Mouse (Mus musculus) liver (tissue): ENCODE data around the gene Dkkl1.

Source experiments
- DNase-seq: peaks from one replicate; pipeline ENCODE4 v3.0.0-alpha.2; 2020; ENCODE audit warnings: mixed read lengths

Gene Dkkl1

GRCm38 (mm10) chr7:45229046-45229445, 17.1 kb upstream of the Dkkl1 start:
- DNase-seq = no peak

- no peak for DNase-seq
These were observed 16.6 kb upstream of the Dkkl1 start for GRCm38 (mm10) chr7:45228548-45228947.

- no peak for DNase-seq
These were observed 14.5 kb upstream of the Dkkl1 start for GRCm38 (mm10) chr7:45226421-45226820.

GRCm38 (mm10) chr7:45224826-45225225, 12.9 kb upstream of the Dkkl1 start:
- no peak for DNase-seq

GRCm38 (mm10) chr7:45221680-45222079, 9.7 kb upstream of the Dkkl1 start:
- DNase-seq = no peak

- DNase-seq = peak; percentile 75
These were observed 4.7 kb upstream of the Dkkl1 start for GRCm38 (mm10) chr7:45216442-45217183.

- DNase-seq = peak; percentile 57
These were observed 3.9 kb upstream of the Dkkl1 start, which contains the start of gene Tead2 for GRCm38 (mm10) chr7:45215673-45216441. Gene Tead2, plus strand, starts transcription at chr7:45215753.

- DNase-seq = peak; percentile 15
These were observed 1.8 kb upstream of the Dkkl1 start for GRCm38 (mm10) chr7:45213708-45214107.

GRCm38 (mm10) chr7:45212356-45212755, 409 bp upstream of the Dkkl1 start:
- DNase-seq = no peak

- no peak for DNase-seq
These were observed 877 bp downstream of the Dkkl1 start for GRCm38 (mm10) chr7:45211070-45211469.

GRCm38 (mm10) chr7:45208260-45208659, 3.7 kb downstream of the Dkkl1 start:
- no peak for DNase-seq

- peak; percentile 92 for DNase-seq
These were observed 7.4 kb downstream of the Dkkl1 start, which contains the start of gene Ccdc155 for GRCm38 (mm10) chr7:45204380-45205143. Gene Ccdc155, minus strand, starts transcription at chr7:45204892.

GRCm38 (mm10) chr7:45202654-45203053, 9.3 kb downstream of the Dkkl1 start:
- no peak for DNase-seq

GRCm38 (mm10) chr7:45198961-45199360, 13.0 kb downstream of the Dkkl1 start:
- DNase-seq = no peak

GRCm38 (mm10) chr7:45198435-45198834, 13.5 kb downstream of the Dkkl1 start:
- DNase-seq = peak; percentile 64

- DNase-seq = no peak
These were observed 15.0 kb downstream of the Dkkl1 start for GRCm38 (mm10) chr7:45196994-45197393.

- DNase-seq = no peak
These were observed 15.8 kb downstream of the Dkkl1 start for GRCm38 (mm10) chr7:45196176-45196535.

GRCm38 (mm10) chr7:45195341-45196175, 16.4 kb downstream of the Dkkl1 start:
- DNase-seq = no peak

GRCm38 (mm10) chr7:45193871-45194785, 17.8 kb downstream of the Dkkl1 start:
- DNase-seq = no peak

- no peak for DNase-seq
These were observed 18.5 kb downstream of the Dkkl1 start for GRCm38 (mm10) chr7:45193406-45193805.
